10 mouse cellular contexts compared by ENCODE assay signal in genomic region chr11:103144309-103145285, GRCm38 (mm10). TPM values are rescaled to one million over a fixed set of nuclear protein-coding genes. Genes with fewer than 3 reads are reported as not detected.
DNase-seq lines count a peak whose midpoint lies in the region; ATAC-seq and TF ChIP-seq lines count a peak whose summit lies in the region.
"Had no signal": no experiment of that assay in that cellular context is flagged by ENCODE, and none has a peak within 500 bp of the region (broad histone marks: within the 10 kb centered on the region; RNA-seq: fewer than 3 reads in every experiment).

No protein-coding gene starts in this region.

- H3K27ac ChIP-seq in lung, embryonic 14.5 days (ENCODE audit: low read depth), result peak overlapping the region; percentile 34; the same call in 1 of the 2 replicates
- peak overlapping the region; percentile 15; the same call in 1 of the 2 replicates for H3K27ac ChIP-seq in macrophage

- no peaks in the 10 kb centered on the region for H3K9me3 ChIP-seq in lung, embryonic 14.5 days (ENCODE audit: low read depth, low read length)

- peaks cover 26% of the 10 kb centered on the region for H3K4me1 ChIP-seq in lung, embryonic 14.5 days (ENCODE audit: insufficient read depth)

- 45% methylated on average over 12 of the region's 12 CpGs for WGBS in lung, embryonic 14.5 days
- WGBS in macrophage (ENCODE audit: missing documents), result 72% methylated on average over 12 of the region's 12 CpGs

- H3K9ac ChIP-seq in lung, embryonic 14.5 days, result no peak overlapping the region

- no peaks in the 10 kb centered on the region for H3K36me3 ChIP-seq in lung, embryonic 14.5 days (ENCODE audit: insufficient read depth)
- no peaks in the 10 kb centered on the region for H3K36me3 ChIP-seq in macrophage (ENCODE audit: inconsistent target)

- no peak overlapping the region for H3K4me2 ChIP-seq in lung, embryonic 14.5 days

- H3K4me3 ChIP-seq in lung, embryonic 14.5 days (ENCODE audit: low read depth, low read length), result no peak overlapping the region
- H3K4me3 ChIP-seq in macrophage (ENCODE audit: inconsistent target), result no peak overlapping the region

- no peaks in the 10 kb centered on the region for H3K27me3 ChIP-seq in lung, embryonic 14.5 days (ENCODE audit: insufficient read depth, low read length)

- peak; percentile 40 for DNase-seq in cerebellum, adult 11-12 months
- DNase-seq in cerebellum, postnatal 14 days, result no peak
- no peak for DNase-seq in lung, embryonic 14.5 days
- DNase-seq in lung, adult 18-20 months, result no peak
- no peak for DNase-seq in spleen, postnatal 10 days (ENCODE audit: low spot score in 2 of 2)
- no peak for DNase-seq in yolk sac, embryonic 10.5 days (ENCODE audit: low spot score)
- DNase-seq: thymus, postnatal 4 days had no signal

- TF ChIP-seq CTCF in lung, embryonic 14.5 days (IDR thresholded peaks at IDR 0.05; ENCODE audit: low read depth), result no peak

- H3K79me2 ChIP-seq in macrophage (ENCODE audit: inconsistent target), result no peaks in the 10 kb centered on the region

- no peak for ATAC-seq in lung, embryonic 14.5 days (ENCODE audit: insufficient read depth)
- ATAC-seq in granulocyte monocyte progenitor cell, adult 5-6 weeks (replicated peaks; ENCODE audit: poor library complexity, severe bottlenecking), result 0 out of 2 replicates have a peak, but pooled peaks have one; percentile 18
- ATAC-seq: inflammation-experienced regulatory T-cells, adult 6 months had no signal

RNA-seq across cellular contexts. Expression of gene Hexim2, which starts 12.4 kb away (rescaled TPM):
- polyA plus RNA-seq in lung, embryonic 14.5 days (2014; fragmentation: Nextera tagmentation; extraction: Ambion mirVana), result 9.3 and 9.5 TPM in 2 replicates
- 2.6 and 6.4 TPM in 2 replicates for total RNA-seq in granulocyte monocyte progenitor cell, adult 5-6 weeks (2014; fragmentation: Nextera tagmentation)
- 1.3 and 3.4 TPM in 2 replicates for total RNA-seq in granulocyte monocyte progenitor cell, adult 5-6 weeks (2017)
- total RNA-seq in macrophage (2018; cell fraction: chromatin; rRNA removed), result 10 to 100 TPM in 1 of 26 experiments, 1 to 10 TPM in 25; 2.1 to 11.1 (median 5.4) TPM
- 1 to 10 TPM in 24 of 26 experiments, under 1 TPM in 2; 0.91 to 4.9 (median 2.6) TPM for total RNA-seq in macrophage (2018; cell fraction: cytosol; rRNA removed)
- 10 to 100 TPM in 5 of 26 experiments, 1 to 10 TPM in 21; 1.2 to 16.7 (median 6.2) TPM for total RNA-seq in macrophage (2018; cell fraction: nucleus; rRNA removed)
- polyA plus RNA-seq in macrophage (2018), result 0.98 to 2.8 TPM (median 2.6 TPM) in 3 replicates

RNA-seq across cellular contexts. Expression of gene Fmnl1, which starts 26.3 kb away (rescaled TPM):
- 2.5 and 2.8 TPM in 2 replicates for polyA plus RNA-seq in lung, embryonic 14.5 days (2014; fragmentation: Nextera tagmentation; extraction: Ambion mirVana)
- total RNA-seq in granulocyte monocyte progenitor cell, adult 5-6 weeks (2014; fragmentation: Nextera tagmentation), result 58.4 and 94.0 TPM in 2 replicates
- 21.3 and 31.0 TPM in 2 replicates for total RNA-seq in granulocyte monocyte progenitor cell, adult 5-6 weeks (2017)
- 100 to 1,000 TPM in 1 of 26 experiments, 10 to 100 TPM in 24, 1 to 10 TPM in 1; 9.8 to 105 (median 44.4) TPM for total RNA-seq in macrophage (2018; cell fraction: chromatin; rRNA removed)
- total RNA-seq in macrophage (2018; cell fraction: cytosol; rRNA removed), result 10 to 100 TPM; 21.5 to 40.9 (median 34.6) TPM
- total RNA-seq in macrophage (2018; cell fraction: nucleus; rRNA removed), result 10 to 100 TPM; 15.9 to 81.3 (median 30.8) TPM
- 29.0 to 47.4 TPM (median 29.5 TPM) in 3 replicates for polyA plus RNA-seq in macrophage (2018)

RNA-seq across cellular contexts. Expression of gene Hexim1, which starts 28.6 kb away (rescaled TPM):
- polyA plus RNA-seq in lung, embryonic 14.5 days (2014; fragmentation: Nextera tagmentation; extraction: Ambion mirVana), result 5.3 and 5.8 TPM in 2 replicates
- total RNA-seq in granulocyte monocyte progenitor cell, adult 5-6 weeks (2014; fragmentation: Nextera tagmentation), result 9.7 and 13.5 TPM in 2 replicates
- 28.7 and 31.0 TPM in 2 replicates for total RNA-seq in granulocyte monocyte progenitor cell, adult 5-6 weeks (2017)
- total RNA-seq in macrophage (2018; cell fraction: chromatin; rRNA removed), result 10 to 100 TPM in 22 of 26 experiments, 1 to 10 TPM in 4; 5.4 to 44.3 (median 19.7) TPM
- 10 to 100 TPM; 18.2 to 47.9 (median 36.2) TPM for total RNA-seq in macrophage (2018; cell fraction: cytosol; rRNA removed)
- 10 to 100 TPM; 13.7 to 81.3 (median 44.7) TPM for total RNA-seq in macrophage (2018; cell fraction: nucleus; rRNA removed)
- 18.5 to 31.2 TPM (median 23.4 TPM) in 3 replicates for polyA plus RNA-seq in macrophage (2018)

RNA-seq across cellular contexts. Expression of gene Acbd4, which starts 43.1 kb away (rescaled TPM):
- polyA plus RNA-seq in lung, embryonic 14.5 days (2014; fragmentation: Nextera tagmentation; extraction: Ambion mirVana), result 11.0 and 14.4 TPM in 2 replicates
- 4.8 and 9.6 TPM in 2 replicates for total RNA-seq in granulocyte monocyte progenitor cell, adult 5-6 weeks (2014; fragmentation: Nextera tagmentation)
- 5.8 and 10.7 TPM in 2 replicates for total RNA-seq in granulocyte monocyte progenitor cell, adult 5-6 weeks (2017)
- total RNA-seq in macrophage (2018; cell fraction: chromatin; rRNA removed), result 10 to 100 TPM in 19 of 26 experiments, 1 to 10 TPM in 7; 5.0 to 35.6 (median 19.3) TPM
- total RNA-seq in macrophage (2018; cell fraction: cytosol; rRNA removed), result 10 to 100 TPM in 21 of 26 experiments, 1 to 10 TPM in 5; 6.8 to 26.2 (median 14.3) TPM
- total RNA-seq in macrophage (2018; cell fraction: nucleus; rRNA removed), result 10 to 100 TPM in 15 of 26 experiments, 1 to 10 TPM in 11; 4.3 to 28.6 (median 11.3) TPM
- polyA plus RNA-seq in macrophage (2018), result 8.8 to 14.0 TPM (median 10.0 TPM) in 3 replicates

RNA-seq across cellular contexts. Expression of gene Plcd3, which starts 43.1 kb away (rescaled TPM):
- 1.0 and 2.5 TPM in 2 replicates for polyA plus RNA-seq in lung, embryonic 14.5 days (2014; fragmentation: Nextera tagmentation; extraction: Ambion mirVana)
- total RNA-seq in granulocyte monocyte progenitor cell, adult 5-6 weeks (2014; fragmentation: Nextera tagmentation), result 0.41 TPM in 1 of 2 replicates, not detected in the other
- total RNA-seq in granulocyte monocyte progenitor cell, adult 5-6 weeks (2017), result 3.2 TPM in 1 of 2 replicates, not detected in the other
- 1 to 10 TPM in 2 of 26 experiments, under 1 TPM in 12, not detected in 12; 0.24 to 2.5 (median 0.41) TPM for total RNA-seq in macrophage (2018; cell fraction: chromatin; rRNA removed)
- under 1 TPM in 15 of 26 experiments, not detected in 11; 0.04 to 0.25 (median 0.09) TPM for total RNA-seq in macrophage (2018; cell fraction: cytosol; rRNA removed)
- 1 to 10 TPM in 1 of 26 experiments, under 1 TPM in 6, not detected in 19; 0.12 to 1.1 (median 0.25) TPM for total RNA-seq in macrophage (2018; cell fraction: nucleus; rRNA removed)
- polyA plus RNA-seq in macrophage (2018), result 0.07 to 0.21 TPM in 2 of 3 replicates, not detected in the other
- polyA plus RNA-seq: inflammation-experienced regulatory T-cells, adult 6 months had no signal
